Mouse (Mus musculus) forebrain, embryonic 14.5 days (tissue): ENCODE results near the gene Timm23. TPM values are rescaled to one million over a fixed set of nuclear protein-coding genes. Genes with fewer than 3 reads are reported as not detected.
"Not testable (repeated sequence)": the region's sequence is repeated elsewhere in the genome, so short reads cannot be mapped to it uniquely, and the experiment has no call there.

Experiments
- ATAC-seq: fragments of 200-750 bp; cut with Nextera tagmentation; 2 replicates; pipeline ENCODE4 v1.8.0; 2017; ENCODE audit warnings: mild to moderate bottlenecking, moderate library complexity
- DNase-seq: peaks from one replicate; pipeline ENCODE4 v3.0.0-alpha.2; 2015; ENCODE audit warnings: low spot score
- H3K27ac ChIP-seq: fragments of 300-500 bp; sonication (generic); 2 replicates; pipeline ENCODE4 v1.5.1; 2014; ENCODE audit warnings: low read depth, mild to moderate bottlenecking, control low read depth, low read length, moderate library complexity
- H3K27me3 ChIP-seq: fragments of 300-500 bp; sonication (generic); replicated peaks from 2 replicates; pipeline ENCODE4 v1.6.1; 2014; ENCODE audit warnings: low read length, control low read depth, mixed read lengths; ENCODE audit not compliant: control insufficient read depth, insufficient read depth
- H3K36me3 ChIP-seq: fragments of 300-500 bp; sonication (generic); 2 replicates; pipeline ENCODE4 v1.6.1; 2014; ENCODE audit warnings: low read length, control low read depth; ENCODE audit not compliant: control insufficient read depth, insufficient read depth
- H3K4me1 ChIP-seq: fragments of 300-500 bp; sonication (generic); 2 replicates; pipeline ENCODE4 v1.6.1; 2014; ENCODE audit warnings: antibody characterized with exemption, low read length, control low read depth; ENCODE audit not compliant: control insufficient read depth, insufficient read depth
- H3K4me2 ChIP-seq: fragments of 300-500 bp; sonication (generic); 2 replicates; pipeline ENCODE4 v1.6.1; 2014; ENCODE audit warnings: mild to moderate bottlenecking, control low read depth, low read length
- H3K4me3 ChIP-seq: fragments of 300-500 bp; sonication (generic); 2 replicates; pipeline ENCODE4 v1.5.1; 2014; ENCODE audit warnings: low read depth, low read length, control low read depth
- H3K9ac ChIP-seq: fragments of 300-500 bp; sonication (generic); 2 replicates; pipeline ENCODE4 v1.6.1; 2014; ENCODE audit warnings: mild to moderate bottlenecking, low read length, control low read depth, moderate library complexity
- H3K9me3 ChIP-seq: fragments of 300-500 bp; sonication (generic); replicated peaks from 2 replicates; pipeline ENCODE4 v1.6.1; 2016; ENCODE audit warnings: low read length, control low read depth, mixed read lengths; ENCODE audit not compliant: control insufficient read depth
- WGBS: fragments of 180-500 bp; shearing (Covaris S2); extraction: QIAGEN DNeasy Blood & Tissue Kit; methylation state at CpG from one replicate; pipeline ENCODE4 v1.1.7; 2014; 5-methylcytosine and 5-hydroxymethylcytosine counted together
- polyA plus RNA-seq: library from polyadenylated mRNA; unstranded; fragments of >200 nt; fragmentation: Nextera tagmentation; extraction: Ambion mirVana; gene quantifications from 2 replicates; pipeline ENCODE4 v1.2.1, GENCODE M21; 2014

Timm23 gene
- polyA plus RNA-seq, result 258 and 290 TPM in 2 replicates

GRCm38 (mm10) chr14:32201791-32202451 lies at the start of gene Timm23, which contains the start of gene Parg:
Gene Timm23 (minus strand): TSS chr14:32201898.
Gene Parg (plus strand): TSS chr14:32201949.
- peak within 1 kb of the TSS; percentile 46; the same call in 1 of the 2 replicates for H3K27ac ChIP-seq
- DNase-seq, result peak; percentile 93
- peak within 1 kb of the TSS; percentile 95 for H3K9ac ChIP-seq
- ATAC-seq, result peak; percentile 97
- WGBS, result under 1% methylated on average over 63 of the region's 77 CpGs
- H3K4me2 ChIP-seq, result peak within 1 kb of the TSS; percentile 79
- peaks cover 18% of the 10 kb centered on the region for H3K36me3 ChIP-seq
- peak within 1 kb of the TSS; percentile 93 for H3K4me3 ChIP-seq
- H3K4me1 ChIP-seq, result peaks cover 21% of the 10 kb centered on the region
- no peaks in the 10 kb centered on the region for H3K27me3 ChIP-seq
- H3K9me3 ChIP-seq, result no peaks in the 10 kb centered on the region

DNA sequence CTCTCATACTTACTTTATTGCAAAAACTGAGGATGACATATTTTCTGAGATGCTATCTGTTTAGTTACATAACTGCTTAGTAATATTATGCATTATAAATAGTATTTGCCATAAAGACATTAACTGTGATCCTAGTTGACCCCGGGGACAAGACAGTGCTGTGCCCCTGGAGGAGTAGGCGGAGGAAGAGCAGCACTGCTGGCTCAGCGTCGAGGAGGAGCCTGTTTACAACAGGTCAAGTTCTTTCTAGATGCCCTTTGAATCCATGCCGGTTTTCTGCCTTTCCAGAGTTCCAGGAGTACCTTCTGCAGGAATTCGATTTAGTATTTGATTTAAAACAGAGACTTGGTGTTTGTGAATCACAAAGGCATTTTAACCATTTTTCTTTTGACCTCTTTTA lies 47.9 kb upstream of the Timm23 start:
- Histone ChIP-seq H3K27me3 (no peaks in the 10 kb centered on the region), H3K9ac (no peak overlapping the region), H3K4me1 (peaks cover 3% of the 10 kb centered on the region; the same call in 1 of the 2 replicates), H3K36me3 (peaks cover 10% of the 10 kb centered on the region; the same call in 1 of the 2 replicates), H3K4me3 (no peak overlapping the region), H3K4me2 (no peak overlapping the region), H3K27ac (no peak overlapping the region), H3K9me3 (no peaks in the 10 kb centered on the region)
- DNase-seq (no peak), ATAC-seq (no peak)
- WGBS, result 96% methylated on average over 6 of the region's 6 CpGs

DNA sequence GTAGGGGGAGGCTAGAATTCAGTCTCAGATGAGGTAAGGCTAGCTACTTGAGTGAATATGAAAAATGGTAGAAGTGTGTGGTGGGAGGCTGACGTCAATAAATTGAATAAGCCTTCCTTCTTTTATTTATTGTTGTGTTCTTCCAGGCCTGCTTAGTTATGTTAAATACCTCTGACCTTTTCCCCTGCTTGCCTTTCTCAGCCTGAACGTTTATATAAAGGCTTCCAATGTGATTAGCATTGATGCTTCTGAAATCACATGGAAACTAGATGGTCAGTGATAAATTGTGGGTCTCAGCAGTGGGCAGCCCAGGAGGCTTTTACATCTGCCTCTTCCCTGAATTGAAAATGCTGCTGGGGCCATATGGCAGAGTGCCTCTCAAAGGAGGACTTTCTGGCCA lies 44.3 kb upstream of the Timm23 start:
- no peaks in the 10 kb centered on the region for H3K27me3 ChIP-seq
- peaks cover 20% of the 10 kb centered on the region for H3K36me3 ChIP-seq
- H3K9me3 ChIP-seq, result no peaks in the 10 kb centered on the region
- no peak for ATAC-seq
- no peak overlapping the region for H3K4me3 ChIP-seq
- no peak overlapping the region for H3K9ac ChIP-seq
- peaks cover 3% of the 10 kb centered on the region; the same call in 1 of the 2 replicates for H3K4me1 ChIP-seq
- WGBS, result 20% methylated on average over 2 of the region's 2 CpGs
- no peak overlapping the region for H3K27ac ChIP-seq
- H3K4me2 ChIP-seq, result no peak overlapping the region
- peak; percentile 6 for DNase-seq

DNA sequence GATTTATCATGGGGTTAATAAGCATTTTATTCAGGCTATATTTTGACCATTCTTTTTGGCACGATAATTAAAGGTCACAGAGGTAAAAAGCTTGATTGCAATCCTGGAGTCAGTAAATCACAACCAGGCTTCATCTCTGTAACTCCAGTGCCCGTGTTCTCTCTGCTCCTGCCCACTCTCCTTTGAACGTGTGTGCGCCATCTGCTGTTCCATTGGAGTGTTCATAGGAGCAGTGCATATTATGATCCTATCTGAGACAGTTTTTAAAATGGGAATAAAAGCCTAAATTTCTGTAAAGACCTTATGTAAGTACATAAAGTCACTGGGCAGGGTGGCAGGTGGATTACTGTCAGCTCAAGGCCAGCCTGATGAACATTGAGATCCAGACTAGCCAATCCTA lies 40.7 kb upstream of the Timm23 start:
- no peak for ATAC-seq
- Histone ChIP-seq H3K4me3 (no peak overlapping the region), H3K9me3 (no peaks in the 10 kb centered on the region), H3K27ac (no peak overlapping the region), H3K36me3 (peaks cover 35% of the 10 kb centered on the region), H3K27me3 (no peaks in the 10 kb centered on the region), H3K4me1 (peaks cover 3% of the 10 kb centered on the region; the same call in 1 of the 2 replicates), H3K9ac (no peak overlapping the region), H3K4me2 (no peak overlapping the region)
- 83% methylated on average over 4 of the region's 4 CpGs for WGBS
- no peak for DNase-seq

GRCm38 (mm10) chr14:32228996-32229395 lies 27.3 kb upstream of the Timm23 start:
- DNase-seq (peak; percentile 80), ATAC-seq (no peak)
- Histone ChIP-seq H3K4me2 (no peak overlapping the region), H3K27ac (no peak overlapping the region), H3K9me3 (no peaks in the 10 kb centered on the region), H3K27me3 (no peaks in the 10 kb centered on the region), H3K4me1 (no peaks in the 10 kb centered on the region), H3K9ac (no peak overlapping the region), H3K4me3 (no peak overlapping the region), H3K36me3 (peaks cover 6% of the 10 kb centered on the region)
- 2% methylated on average over 2 of the region's 2 CpGs for WGBS

DNA sequence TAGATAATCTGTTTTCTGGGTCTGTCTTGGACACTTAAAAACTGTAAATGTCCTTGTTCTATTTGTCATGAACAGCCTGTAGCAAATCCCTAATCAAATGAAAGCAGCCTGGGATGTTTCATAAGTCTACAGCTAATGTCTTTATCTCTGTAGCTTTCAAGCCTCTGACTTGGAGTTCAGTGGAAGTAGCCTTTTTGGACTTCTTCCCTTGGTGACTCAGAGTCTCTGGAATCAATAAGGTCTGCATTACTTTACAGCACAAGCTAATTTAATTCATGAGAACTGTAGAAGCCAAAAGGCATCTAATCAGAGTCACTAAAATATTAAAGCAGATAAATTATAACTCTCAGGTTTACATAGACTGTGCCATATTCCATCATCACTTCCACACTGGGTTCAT lies 24.9 kb upstream of the Timm23 start:
- no peak overlapping the region for H3K27ac ChIP-seq
- ATAC-seq, result no peak

GRCm38 (mm10) chr14:32201354-32201753 lies 344 bp downstream of the Timm23 start:
- Histone ChIP-seq H3K9ac (peak overlapping the region; percentile 95), H3K4me1 (peaks cover 21% of the 10 kb centered on the region), H3K9me3 (no peaks in the 10 kb centered on the region), H3K27me3 (no peaks in the 10 kb centered on the region), H3K4me3 (peak overlapping the region; percentile 93), H3K27ac (no peak overlapping the region), H3K36me3 (peaks cover 22% of the 10 kb centered on the region), H3K4me2 (peak overlapping the region; percentile 65)
- peak; percentile 13; the same call in 1 of the 2 replicates for ATAC-seq
- WGBS, result under 1% methylated on average over 24 of the region's 26 CpGs
- DNase-seq, result peak; percentile 23

More for the DNA sequence above, 24.9 kb upstream of the Timm23 start:
- no peak for DNase-seq
- no peaks in the 10 kb centered on the region for H3K27me3 ChIP-seq
- H3K4me2 ChIP-seq, result no peak overlapping the region
- no peak overlapping the region for H3K9ac ChIP-seq
- H3K4me3 ChIP-seq, result no peak overlapping the region
- H3K36me3 ChIP-seq, result peaks cover 3% of the 10 kb centered on the region
- no peaks in the 10 kb centered on the region for H3K4me1 ChIP-seq
- H3K9me3 ChIP-seq, result no peaks in the 10 kb centered on the region

DNA sequence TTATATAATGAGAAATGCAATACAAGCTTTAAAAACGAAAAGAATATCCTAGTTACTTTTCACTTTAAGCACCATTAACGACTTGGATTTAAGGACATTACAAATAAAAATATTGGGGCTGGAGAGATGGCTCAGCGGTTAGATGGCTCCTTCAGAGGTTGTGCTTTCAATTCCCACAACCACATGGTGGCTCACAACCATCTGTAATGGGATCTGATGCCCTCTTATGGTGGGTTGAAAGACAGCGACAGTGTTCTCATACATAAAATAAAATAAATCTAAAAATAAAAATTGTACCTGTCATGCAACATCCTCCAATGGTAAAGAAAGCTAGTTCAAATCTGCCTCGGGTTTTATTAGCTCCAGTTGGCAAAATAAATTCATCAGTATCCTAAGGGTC lies 8.1 kb downstream of the Timm23 start:
- not testable (repeated sequence) for ATAC-seq, H3K27me3 ChIP-seq, DNase-seq, H3K9me3 ChIP-seq, H3K27ac ChIP-seq, H3K9ac ChIP-seq, H3K4me1 ChIP-seq, H3K4me3 ChIP-seq, H3K4me2 ChIP-seq
- WGBS, result 89% methylated on average over 5 of the region's 5 CpGs
- H3K36me3 ChIP-seq, result peaks cover 67% of the 10 kb centered on the region

GRCm38 (mm10) chr14:32192437-32192836 lies 9.3 kb downstream of the Timm23 start:
- DNase-seq (peak; percentile 72), ATAC-seq (no peak)
- H3K27me3 ChIP-seq, result no peaks in the 10 kb centered on the region
- H3K36me3 ChIP-seq, result peaks cover 69% of the 10 kb centered on the region
- no peak overlapping the region for H3K4me3 ChIP-seq
- H3K27ac ChIP-seq, result no peak overlapping the region
- H3K9me3 ChIP-seq, result no peaks in the 10 kb centered on the region
- no peaks in the 10 kb centered on the region for H3K4me1 ChIP-seq
- WGBS, result 45% methylated on average over 3 of the region's 3 CpGs
- no peak overlapping the region for H3K4me2 ChIP-seq
- H3K9ac ChIP-seq, result no peak overlapping the region
